Mouse (Mus musculus): ENCODE data around the gene Srpk2. TPM values are rescaled to one million over a fixed set of nuclear protein-coding genes. Genes with fewer than 3 reads are reported as not detected.
A peak's percentile ranks its signal among the peaks of the same experiment; 100 is the strongest.
"Not testable (repeated sequence)": the region's sequence is repeated elsewhere in the genome, so short reads cannot be mapped to it uniquely, and the experiment has no call there.

The Srpk2 gene
- 10 to 100 TPM; 35.7 to 41.2 TPM for total RNA-seq (2021)
- long read RNA-seq, experiment 1, full-length matches to known transcripts, result 1 of 14 reads
- long read RNA-seq, experiment 1, partial matches to known transcripts, result 3 of 14 reads
- long read RNA-seq, experiment 1, other reads (novel, unspliced or antisense), result 10 of 14 reads
- long read RNA-seq, experiment 2, full-length matches to known transcripts, result 2 of 13 reads
- long read RNA-seq, experiment 2, partial matches to known transcripts, result 4 of 13 reads
- long read RNA-seq, experiment 2, other reads (novel, unspliced or antisense), result 7 of 13 reads

DNA sequence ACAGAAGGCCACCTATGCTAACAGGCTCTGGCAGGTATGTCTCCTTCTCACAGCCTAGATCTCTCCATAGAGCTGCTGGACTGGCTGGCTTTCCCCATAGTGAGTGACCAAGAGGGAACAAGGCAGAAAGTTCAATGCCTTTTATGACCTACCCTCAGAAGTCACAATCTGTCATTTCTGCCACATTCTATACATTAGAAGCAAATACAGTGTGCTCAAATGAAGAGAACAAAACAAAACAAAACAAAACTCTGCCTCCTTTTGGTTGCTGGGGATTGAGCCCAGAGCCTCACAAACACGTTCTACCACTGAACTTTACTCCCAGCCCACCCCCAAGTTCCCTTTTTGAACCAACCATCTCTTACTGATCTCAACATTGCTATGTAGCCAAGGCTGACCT, at the start of gene Srpk2:
TSS of gene Srpk2 (minus strand) at position 101 of the 400 bp plus-strand sequence.
- no peak for DNase-seq

DNA sequence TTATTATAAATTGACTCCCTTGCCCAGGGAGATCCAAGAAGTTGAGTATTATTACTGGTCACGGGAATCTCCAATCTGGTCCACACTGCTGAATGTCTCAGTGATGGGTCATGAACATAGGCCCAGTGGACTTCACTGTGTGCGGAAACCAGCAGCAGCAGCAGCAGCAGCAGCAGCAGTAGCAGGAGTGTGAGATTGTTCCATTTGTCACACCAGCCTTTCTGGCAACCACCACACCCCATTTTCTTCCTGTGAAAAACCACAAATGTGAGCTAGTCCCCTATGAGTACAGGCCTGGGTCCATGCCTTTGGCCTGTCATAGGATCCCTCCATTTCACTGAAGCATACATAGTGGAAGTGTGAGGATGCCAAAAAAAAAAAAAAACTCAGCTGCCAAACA, 37.5 kb upstream of the Srpk2 start:
- DNase-seq, result no peak

DNA sequence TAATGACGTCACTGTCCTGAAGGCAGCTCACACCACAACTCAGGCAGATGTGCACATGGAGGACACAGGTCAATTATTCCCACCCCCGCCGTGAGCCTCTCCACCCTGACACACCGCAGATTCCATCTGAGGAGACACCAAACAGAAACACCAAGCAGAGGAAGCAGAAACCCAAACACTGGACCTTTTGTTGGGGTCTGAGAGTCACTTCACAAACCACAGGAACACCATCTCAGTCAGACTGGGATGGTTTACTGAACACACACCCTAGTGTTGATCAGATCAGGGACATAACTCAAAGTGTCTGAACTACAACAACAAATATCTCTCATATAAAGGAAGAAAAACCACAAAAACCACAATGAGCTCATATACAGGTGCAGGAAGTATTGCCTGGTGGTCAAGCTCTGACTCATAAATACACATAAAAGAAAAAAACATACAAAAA, 34.5 kb upstream of the Srpk2 start:
- DNase-seq, result no peak

DNA sequence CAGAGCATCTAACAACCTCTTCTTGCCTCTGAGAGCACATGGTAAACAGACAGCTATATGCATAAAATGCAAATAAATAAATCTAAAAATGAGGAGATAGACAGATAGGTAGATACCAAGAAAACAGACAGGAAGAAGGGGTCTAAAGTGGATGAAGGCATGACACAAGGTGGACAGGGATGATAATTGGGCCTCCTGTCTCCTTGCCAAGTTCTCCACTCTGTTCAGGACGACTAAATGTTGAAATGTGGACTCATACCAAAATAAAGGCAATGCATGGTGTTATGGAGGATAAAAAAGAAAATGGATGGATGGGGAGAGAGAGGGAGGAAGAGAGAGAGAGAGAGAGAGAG, 33.7 kb upstream of the Srpk2 start:
- DNase-seq, result no peak

DNA sequence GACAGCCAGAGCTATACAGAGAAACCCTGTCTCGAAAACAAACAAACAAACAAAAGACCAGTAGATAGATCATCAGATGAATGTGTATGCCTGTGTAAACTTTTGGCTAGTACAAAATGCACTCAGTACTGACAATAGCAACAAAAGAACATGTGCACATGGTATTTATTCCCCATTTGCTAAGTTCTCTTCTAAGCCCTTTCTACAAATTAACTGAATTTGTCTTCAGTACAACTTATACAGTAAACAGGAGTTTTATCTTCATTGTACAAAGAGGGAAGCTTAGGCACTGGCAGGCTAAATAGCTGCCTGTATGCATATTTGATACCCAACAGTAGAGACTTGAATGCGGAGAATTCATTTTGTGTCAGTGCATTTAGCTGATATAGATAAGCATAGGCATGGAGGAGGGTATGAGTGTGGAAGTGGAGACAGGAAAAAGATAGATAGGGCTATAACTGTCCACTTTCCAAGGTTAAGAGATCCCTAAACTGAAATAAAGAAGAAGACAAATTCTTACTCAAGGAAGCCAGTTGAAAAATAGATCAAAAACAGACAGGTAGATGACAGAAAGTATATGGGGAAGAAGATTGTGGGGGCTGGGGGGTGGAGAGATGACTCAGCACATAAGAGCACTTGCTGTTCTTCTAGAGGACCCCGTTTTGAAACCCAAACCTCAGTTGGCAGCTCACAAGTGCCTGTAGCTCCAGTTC, 33.2 kb upstream of the Srpk2 start:
- no peak for DNase-seq

DNA sequence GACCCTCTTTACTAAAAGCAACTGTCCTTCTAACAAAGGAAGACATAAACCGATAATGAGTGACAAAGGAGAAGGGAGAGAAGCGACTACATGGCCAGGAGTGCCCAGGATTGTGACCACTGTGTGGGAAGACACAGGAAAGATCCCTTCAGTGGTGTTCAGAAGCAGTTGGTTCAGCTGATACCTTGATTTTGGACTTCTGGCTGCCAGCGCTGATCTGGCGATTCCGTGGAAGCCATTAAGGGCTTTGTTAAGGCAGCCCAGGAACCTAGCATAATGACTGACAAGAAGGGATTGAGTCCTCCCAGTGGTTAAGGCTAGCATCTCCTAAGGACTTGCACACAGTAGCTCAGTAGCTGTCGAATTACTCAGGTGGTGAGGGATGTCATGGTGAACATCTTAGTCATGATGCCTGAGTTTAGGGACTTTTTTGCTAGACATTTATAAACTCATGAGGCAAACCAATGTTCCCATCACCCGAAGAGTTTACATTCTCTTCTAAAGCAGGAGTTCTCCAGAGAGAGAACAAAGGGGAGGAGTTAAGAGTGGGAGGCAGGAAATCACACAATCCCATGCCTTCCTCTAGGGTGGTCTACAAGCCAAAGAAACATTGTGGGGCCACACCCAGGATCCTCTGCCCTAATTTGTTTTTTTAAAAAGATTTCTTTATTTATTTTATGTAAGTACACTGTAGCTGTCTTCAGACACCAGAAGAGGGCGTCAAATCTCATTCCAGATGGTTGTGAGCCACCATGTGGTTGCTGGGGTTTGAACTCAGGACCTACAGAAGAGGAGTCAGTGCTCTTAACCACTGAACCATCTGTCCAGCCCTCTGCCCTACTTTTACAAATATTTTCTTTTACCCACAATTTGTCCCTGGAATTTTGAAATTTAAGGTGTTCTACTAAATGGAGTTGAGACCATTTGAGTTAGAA, 29.3 kb upstream of the Srpk2 start:
- no peak for DNase-seq

DNA sequence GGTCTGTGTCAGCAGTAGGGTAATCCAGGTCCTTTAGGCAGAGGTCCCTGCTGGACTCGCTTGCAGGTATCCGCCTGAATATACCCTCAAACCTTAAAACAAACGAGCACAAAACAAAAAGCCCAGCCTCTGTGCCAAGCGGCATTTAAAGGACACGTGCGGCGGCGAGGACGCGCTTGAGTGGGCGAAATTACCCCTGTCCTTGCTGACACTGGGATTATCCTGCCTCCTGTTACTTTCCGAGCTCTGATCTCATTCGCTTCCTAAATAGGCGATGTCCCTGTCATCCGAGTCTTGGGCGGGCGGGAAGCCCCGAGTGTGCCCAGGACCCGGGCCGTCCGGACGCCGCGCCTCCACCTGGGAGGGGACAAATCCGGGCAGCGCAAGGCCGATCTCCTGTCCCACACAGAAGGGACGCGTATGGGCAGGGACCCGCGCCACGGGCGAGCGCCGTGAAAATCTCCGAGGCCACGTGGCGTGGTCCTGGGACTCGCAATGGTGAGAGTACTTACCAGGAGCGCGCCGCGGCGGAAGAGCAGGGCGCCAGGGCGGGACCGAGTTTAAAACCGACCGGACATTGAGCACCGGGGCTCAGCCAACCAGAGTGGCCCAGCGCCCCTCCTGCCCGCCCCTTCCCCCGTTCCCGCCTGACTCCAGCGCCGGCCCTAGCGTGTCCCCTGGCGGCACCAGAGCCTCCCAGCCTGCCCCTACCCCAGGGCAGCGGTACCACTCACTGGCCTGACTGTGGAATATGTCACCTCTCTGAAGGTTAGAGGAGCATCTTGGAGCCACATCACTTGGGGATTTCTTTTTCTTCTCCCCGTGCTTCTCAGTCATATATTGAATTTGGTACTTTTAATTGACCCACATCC, 27.9 kb upstream of the Srpk2 start:
- DNase-seq, result peak; percentile 74

DNA sequence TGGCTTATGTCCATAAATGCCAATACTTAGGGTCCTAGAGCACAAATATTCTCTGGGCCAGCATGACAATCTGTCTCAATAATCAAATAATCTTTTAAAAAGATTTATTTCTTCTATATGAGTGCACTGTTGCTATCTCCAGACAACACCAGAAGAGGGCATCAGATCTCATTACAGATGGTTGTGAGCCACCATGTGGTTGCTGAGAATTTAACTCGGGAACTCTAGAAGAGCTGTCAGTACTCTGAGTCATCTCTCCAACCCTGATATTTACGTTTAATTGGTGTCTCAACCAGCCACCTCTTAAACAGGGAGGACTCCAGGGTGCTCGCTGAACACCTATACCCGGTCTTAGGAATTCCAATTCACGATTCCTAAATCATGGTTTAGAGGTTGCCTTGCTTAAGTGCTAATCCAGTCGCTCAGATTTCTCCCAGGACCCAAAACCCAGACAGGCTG, 27.3 kb upstream of the Srpk2 start:
- DNase-seq, result not testable (repeated sequence)

DNA sequence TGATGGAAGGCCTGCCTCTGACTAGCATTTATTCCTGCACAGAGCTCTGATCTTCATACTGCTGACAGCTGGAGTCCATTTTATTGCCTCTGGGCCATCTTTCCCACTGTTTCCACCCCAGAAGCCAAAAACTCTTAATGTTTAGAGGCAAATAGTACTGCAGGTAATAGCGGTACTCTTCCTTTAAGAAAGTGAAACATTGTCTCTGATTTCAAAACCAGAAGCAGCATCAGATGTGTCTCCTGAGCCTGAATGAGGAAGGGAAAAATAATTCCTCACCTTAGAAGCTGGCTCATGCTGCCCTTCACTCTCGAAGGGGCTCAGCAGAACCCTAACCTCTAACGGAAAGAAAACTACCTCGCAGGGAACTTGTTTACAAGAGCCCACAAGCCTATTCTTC, 26.8 kb upstream of the Srpk2 start:
- DNase-seq, result no peak

DNA sequence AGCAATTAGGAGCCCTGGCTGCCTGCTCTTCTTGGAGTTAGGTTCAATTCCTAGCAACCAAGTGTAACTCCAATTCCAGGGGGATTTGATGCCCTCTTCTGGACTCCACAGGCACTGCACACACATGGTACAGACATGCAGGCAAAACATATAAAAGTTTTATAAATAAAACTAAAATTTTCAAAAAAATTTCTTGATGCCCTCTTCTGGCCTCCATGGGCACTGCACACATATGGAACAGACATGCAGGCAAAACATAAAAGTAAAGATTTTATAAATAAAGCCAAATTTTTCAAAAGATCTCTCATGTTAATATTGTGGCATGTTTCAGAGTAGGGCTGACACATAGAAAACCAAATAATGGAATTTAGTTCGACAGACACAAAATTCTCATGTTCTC, 25.2 kb upstream of the Srpk2 start:
- DNase-seq, result no peak

DNA sequence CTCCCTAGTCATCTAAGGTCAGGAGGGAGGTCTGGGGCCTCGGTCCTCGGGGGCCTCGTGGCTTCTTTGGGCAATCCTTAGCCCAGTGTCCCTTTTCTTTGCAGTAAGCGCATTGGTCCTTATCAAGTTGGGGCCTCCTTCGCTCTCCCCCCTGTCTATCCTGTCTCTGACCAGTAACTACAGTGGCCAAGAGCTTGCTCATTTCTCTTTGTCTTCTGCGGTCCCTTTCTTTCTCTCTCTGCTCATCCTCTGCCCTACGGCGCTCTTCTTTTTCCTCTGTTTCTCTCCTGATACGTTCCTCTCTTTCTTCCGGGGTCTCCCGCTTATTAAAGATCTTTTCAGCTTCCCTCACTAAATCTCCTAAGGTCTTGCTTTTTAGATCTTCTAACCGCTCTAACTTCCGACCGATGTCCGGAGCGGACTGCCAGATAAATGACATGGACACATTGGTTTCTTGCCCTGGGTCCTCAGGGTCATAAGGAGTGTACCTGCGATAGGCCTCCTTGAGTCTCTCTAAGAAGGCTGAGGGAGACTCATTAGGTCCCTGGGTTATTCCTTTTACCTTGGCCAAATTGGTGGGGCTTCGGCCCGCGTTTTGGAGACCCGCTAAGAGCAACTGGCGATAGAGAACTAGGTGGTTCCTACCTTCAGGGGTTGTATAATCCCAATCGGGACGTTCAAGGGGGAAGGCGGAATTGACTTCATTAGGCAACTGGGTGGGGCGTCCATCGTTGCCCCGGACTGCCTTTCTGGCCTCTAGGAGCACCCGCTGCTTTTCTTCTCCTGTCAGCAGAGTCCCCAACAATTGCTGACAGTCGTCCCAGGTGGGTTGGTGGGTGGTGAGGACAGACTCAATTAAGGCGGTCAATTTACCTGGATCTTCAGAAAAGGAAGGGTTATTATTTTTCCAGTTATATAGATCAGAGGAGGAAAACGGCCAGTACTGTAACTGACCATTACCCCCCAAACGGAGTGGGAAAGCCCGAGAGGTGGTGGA, 22.5 kb upstream of the Srpk2 start:
- DNase-seq, result not testable (repeated sequence)

DNA sequence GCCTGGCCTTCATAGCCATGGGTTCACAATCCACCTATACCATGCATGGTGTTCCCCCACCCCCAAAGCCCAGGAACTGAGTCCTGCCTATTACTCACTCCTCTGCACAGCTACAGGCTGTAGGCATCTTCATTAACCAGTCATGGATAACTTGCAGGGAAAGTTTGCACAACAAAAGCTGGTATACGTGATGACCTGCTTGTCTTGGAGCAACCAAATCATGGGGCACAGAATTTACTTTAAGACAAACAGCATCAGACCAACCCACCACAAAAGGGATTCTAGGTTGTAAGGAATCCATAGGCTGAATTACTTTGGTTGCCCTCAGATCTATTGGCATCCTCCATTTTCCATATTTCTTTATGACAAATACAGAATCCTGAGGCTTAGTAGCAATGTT, 13.0 kb upstream of the Srpk2 start:
- DNase-seq, result no peak

DNA sequence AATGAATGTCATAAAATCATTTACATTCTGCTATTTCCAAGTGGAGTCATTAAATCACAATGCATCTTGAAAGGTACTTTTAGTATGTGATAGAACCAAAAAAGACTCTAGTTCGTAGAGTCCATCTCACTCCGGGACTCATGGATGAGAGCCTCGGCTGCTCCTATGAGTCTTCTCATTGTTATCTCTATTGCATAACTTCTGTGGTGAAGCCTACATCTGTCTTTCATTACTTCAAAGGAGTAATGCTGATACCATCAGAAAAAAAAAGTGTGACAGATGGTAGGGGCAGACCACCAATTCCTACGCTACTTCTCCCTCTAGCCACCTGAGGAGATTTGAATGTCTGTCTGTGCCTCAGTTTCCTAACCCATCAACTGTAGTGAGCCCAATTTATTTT, 986 bp downstream of the Srpk2 start:
- no peak for DNase-seq

DNA sequence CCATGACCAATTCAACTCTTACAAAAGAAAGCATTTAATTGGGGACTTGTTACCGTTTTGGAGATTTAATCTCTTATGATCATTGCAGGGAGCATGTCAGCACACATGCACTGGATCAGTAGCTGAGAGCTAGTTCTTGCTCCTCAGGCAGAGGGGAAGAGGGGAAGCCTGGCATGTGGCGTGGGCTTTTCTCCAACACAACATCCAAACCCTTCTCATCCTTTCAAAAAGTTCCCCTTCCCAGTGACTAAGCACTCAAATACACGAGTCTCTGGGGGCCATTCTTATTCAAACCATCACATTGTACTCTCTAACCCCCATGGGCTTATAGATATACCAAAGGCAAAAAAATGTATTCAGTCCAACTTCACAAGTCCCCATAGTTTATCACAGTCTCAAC, 5.4 kb downstream of the Srpk2 start:
- no peak for DNase-seq

DNA sequence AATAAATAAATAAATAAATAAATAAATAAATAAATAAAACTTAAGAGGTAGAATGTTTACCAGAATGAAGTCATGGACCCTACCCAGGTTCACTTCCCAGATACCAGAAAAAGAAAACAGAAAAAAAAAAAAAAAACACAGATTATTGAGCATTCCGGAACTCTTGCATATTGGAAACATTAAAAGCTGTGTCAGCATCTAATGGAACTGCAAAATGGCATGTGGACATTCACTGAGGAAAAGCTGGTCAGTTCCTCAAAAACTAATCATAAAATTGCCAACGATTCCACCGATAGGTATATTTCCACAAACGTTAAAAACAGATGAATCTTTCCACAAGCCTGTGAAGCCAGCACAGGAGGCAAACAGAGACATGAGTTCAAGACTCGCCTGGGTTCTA, 6.5 kb downstream of the Srpk2 start:
- DNase-seq, result no peak

DNA sequence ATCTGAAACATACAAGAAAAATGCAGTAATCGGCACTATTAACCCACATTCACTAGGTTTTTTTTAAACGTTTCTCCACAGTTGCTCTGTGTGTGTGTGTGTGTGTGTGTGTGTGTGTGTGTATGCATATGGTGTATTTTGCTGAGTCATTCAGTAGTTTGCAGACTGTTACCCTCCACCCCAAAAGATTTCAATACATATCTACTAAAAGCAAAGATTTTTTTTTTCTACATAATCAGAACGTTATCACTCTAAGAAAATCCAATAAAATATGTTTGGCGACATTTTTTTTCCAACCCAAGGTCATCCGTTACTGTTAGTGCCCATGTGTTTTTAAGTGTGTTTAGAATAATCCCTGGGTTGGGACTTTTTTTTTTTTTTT, 7.4 kb downstream of the Srpk2 start:
- DNase-seq, result no peak

DNA sequence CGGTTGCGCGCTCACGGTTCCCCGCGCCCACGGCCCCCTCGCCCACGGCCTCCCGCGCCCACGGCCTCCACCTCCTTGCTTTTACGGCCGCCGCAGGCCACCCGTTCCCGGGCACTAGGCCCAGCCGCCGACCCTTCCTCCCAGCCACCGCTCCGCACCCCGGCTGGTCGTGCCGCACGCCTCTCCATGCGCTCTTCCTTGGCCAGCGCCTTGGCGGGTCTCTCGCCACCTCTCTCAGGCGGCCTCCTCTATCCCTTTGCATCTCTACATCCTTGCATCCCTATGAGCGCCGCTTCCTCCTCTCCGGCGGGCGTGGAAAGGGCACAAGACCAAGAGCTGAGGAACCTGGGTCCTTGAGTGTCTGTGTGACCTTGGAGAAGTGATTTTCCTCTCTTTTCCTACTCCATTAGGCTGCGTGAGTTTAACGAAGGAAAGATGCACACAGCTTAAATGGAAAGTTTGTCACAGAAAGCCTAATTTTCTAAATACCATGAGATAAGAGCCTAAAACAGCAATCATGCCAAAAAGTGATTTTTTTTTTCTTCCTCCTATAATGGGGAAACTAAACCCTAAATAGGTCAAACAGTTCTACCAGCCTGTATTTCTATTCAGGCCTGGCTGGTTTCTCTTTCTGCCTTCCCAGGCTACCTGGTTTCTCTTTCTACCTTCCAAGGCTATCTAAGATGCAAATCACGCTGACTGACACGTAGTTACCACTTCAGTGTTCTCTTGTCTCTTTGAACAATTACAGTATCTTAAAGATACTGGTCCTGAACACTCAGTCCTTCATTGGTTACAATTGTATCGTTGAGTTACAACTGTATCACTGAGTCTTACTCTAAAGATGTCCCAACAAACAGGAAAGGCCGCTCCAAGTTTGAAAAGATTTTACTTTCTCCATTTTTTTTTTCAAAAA, 8.0 kb downstream of the Srpk2 start:
- no peak for DNase-seq

DNA sequence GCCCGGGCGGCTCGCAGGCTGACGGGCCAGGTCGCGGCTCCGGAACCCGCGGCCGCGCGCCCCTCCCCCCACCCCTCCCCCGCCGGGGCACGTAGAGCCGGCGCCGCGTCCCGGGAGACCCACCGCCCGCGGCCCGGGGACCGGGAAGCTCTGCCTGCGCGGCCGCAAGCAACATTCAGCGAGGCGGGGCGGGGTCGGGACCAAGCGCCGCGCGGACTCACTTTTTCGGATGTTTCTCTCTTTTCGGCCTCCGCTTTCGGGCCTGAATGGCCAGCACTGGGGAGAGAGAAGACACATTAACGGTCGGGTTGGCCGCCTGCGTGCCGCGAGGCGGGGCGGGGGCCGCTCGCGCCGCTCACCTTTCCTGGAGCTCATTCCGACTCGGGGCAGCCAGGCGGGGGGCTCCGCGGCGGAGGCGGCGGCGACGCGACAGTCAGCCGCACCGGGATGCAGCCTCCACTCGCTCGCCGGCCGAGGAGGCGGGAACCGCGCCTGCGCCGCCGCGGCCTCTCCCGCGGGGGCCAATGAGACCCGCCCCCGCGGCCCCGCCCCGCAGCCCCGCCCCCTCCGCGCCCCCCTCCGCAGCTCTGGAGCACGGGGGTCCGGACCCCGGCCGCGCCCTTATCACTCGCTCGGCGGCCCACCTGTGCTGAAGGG, 8.8 kb downstream of the Srpk2 start:
- peak; percentile 63 for DNase-seq

All from gastrocnemius, postnatal 10 days (tissue).